Mouse (Mus musculus) G1E-ER4 (cell line): ENCODE data around the gene Hist1h2bc. TPM values are rescaled to one million over a fixed set of nuclear protein-coding genes. Genes with fewer than 3 reads are reported as not detected.

Experiments used
- GATA1 ChIP-seq: IDR thresholded peaks from one replicate; pipeline ENCODE4 v1.8.0; 2012; ENCODE audit warnings: low read length, inconsistent platforms
- polyA plus RNA-seq: library from polyadenylated mRNA; stranded (reverse); fragments of >175 nt; gene quantifications from 2 replicates; pipeline ENCODE4 v1.2.3, GENCODE M21; 2012

Hist1h2bc gene
- 16.7 and 25.9 TPM in 2 replicates for polyA plus RNA-seq

DNA sequence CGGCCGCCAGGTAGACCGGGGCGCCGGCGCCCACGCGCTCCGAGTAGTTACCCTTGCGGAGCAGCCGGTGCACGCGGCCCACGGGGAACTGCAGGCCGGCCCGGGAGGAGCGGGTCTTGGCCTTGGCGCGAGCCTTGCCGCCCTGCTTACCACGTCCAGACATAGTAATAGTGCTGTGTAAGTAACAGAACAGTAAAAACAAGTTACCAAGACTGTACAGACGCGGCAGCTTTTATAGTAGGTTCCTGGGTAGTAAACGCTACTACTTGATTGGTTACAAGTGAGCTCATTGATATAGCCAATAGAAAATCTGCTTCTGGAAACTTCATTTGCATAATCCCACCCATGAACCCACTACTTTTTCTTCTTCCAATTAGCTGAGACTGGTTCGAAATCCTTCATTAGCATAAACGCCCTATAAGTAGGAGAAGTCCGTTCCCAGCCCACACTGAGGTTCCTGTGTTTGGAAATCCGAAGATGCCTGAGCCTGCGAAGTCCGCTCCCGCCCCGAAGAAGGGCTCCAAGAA, at the start of gene Hist1h2bc, which contains the start of gene Hist1h2ac:
Gene Hist1h2bc, plus strand, starts transcription at position 445 of the 527 bp plus-strand sequence.
Gene Hist1h2ac, minus strand, starts transcription at position 194 of the 527 bp plus-strand sequence.
- no peak for TF ChIP-seq GATA1

DNA sequence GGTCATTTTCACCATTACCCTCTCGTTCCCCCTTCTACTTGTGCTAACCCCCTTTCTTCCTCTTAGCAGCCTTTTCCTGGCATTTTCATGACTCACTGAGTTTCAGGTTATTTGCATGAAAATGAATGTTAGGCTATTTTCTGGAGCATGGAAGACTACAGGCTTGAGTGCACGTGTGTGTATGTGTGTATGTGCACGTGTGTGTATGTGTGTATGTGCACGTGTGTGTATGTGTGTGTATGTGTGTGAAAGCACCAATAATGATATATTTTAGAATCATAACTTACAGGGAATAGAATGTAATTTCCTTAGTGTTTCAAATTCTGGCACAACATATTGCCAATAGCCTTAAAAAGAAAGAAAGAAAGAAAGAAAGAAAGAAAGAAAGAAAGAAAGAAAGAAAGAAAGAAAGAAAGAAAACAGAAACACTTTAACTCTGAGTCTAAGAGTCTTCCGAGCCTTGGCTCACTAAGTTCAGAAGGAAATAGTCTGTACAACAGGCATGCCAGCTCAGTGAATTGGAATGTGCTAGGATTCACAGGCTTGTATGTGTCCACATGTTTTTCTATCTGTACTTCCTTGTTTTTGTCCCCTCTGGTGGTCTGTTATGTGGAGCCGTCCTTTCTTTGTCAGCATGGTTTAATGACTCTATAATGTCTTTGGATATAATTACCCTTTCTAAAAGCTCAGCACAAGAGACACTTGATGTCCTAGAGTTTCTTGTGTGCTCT, 24.2 kb upstream of the Hist1h2bc start:
- TF ChIP-seq GATA1 = no peak

- no peak for TF ChIP-seq GATA1
Measured at GRCm38 (mm10) chr13:23662536-23662935, 21.5 kb upstream of the Hist1h2bc start.

DNA sequence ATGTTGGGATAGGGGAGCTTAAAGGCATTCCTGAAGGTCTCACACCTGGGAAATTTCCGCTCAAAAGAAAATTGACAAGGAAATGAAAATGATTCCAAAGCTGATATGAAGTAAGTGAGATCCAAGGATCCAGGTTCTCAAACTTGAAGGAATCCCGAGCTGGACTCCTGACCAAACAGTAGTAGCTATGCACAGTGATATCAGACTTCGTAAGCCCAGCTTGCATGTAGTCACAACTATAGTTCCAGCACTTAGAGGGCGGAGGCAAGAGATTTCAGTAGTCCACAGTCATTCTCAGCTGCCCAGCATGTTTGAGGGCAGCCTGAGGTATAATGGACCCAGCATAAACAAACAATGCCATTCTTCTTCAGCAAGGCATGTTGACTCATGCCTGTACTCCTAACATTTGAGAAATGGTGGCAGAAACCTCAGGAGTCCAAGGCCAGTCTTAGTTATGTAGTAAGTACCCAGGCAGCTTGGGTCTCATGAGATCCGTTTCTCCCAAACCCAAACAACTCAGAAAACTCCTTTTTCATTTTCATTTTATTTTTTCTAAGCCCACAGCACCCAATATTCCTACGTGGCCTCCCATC, 1.9 kb upstream of the Hist1h2bc start:
- TF ChIP-seq GATA1 = no peak

DNA sequence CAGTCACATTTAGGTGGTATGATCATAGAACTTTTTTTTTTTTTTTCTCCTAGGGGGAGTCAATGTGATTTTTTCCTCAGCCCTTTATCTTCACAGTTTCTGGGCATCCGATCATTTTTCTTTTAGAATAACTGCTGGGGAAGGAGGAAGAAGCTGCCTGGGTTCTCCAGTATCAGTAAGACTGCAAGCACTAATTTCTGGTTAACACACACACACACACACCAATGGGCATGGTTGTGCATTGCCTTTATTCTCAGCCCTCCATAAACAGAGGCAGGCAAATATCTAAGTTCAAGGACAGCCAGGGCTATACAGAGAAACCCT, 1.4 kb upstream of the Hist1h2bc start:
- no peak for TF ChIP-seq GATA1

DNA sequence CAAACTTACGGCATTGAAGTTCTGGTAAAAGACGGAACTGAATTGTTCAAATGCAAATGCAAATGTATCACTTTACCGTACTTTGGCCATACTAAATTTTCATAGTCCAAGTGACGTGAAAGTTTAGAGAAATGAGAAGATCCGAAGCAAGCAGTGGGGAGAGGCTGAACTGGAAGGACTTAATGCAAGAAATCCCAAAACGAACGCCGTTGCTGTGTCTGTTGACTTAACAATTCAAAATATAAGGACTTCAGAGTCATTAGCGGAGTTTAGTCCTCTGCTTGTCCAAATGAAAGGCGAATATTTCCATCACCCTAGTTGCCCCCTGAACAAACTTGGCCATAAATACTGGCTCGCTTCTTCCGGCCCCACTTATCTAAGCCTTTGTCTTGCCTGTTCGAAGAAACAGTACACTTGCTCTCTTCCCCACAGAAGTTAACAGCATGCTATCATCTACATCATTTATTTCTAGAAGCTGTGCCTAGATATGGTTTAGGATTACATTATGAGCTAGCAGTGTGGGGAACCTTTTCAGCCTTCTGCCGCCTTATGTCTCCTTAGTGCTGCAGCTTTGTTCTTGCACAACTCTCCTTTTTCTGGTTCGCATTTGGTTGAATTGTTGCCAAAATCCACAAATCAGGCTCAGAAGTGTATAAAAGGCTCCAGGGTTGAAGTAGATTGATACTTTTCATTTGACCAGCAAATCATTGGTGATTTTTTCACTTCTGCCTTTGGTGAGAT, 1.3 kb downstream of the Hist1h2bc start:
- no peak for TF ChIP-seq GATA1

GRCm38 (mm10) chr13:23685966-23686365, 2.0 kb downstream of the Hist1h2bc start:
- no peak for TF ChIP-seq GATA1

DNA sequence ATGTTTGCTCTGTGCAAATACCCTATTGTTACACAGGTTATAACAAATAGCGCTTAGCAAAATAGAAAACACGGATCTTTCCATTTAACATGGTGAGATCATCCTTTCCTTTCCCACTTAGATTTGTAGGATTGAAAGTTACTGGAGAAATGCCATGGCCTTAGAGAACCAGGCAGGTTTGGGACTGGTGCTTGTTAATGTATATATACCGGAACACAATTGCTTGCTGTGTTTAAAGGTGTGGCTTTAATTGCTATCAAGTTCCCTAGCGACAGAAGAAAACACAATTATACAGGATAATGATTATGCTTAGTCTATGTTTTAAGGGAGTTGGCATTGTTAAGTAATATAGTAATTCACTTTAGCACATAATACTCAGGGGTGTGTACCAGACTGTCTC, 3.2 kb downstream of the Hist1h2bc start:
- TF ChIP-seq GATA1 = no peak

GRCm38 (mm10) chr13:23687907-23688306, 3.9 kb downstream of the Hist1h2bc start:
- no peak for TF ChIP-seq GATA1

DNA sequence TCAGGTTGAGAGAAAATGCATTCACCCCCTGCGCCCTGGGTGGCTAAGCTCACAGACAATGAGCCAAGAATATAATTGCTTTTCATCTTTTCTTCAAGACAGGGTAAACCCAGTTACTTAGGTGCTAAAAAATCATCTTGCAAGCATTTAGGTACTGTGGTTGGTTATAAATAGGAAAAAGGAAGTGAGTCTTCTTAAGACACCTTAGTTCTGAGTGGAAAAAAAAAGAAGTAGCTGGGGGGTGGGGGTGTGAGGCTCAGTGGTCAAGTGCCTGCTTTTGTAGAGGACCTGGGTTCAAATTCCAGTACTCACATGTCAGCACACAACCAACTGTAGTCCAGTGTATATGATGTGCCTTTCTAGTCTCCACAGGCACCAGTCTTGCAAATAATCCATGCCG, 5.0 kb downstream of the Hist1h2bc start:
- TF ChIP-seq GATA1 = no peak

GRCm38 (mm10) chr13:23689459-23689858, 5.5 kb downstream of the Hist1h2bc start:
- no peak for TF ChIP-seq GATA1

DNA sequence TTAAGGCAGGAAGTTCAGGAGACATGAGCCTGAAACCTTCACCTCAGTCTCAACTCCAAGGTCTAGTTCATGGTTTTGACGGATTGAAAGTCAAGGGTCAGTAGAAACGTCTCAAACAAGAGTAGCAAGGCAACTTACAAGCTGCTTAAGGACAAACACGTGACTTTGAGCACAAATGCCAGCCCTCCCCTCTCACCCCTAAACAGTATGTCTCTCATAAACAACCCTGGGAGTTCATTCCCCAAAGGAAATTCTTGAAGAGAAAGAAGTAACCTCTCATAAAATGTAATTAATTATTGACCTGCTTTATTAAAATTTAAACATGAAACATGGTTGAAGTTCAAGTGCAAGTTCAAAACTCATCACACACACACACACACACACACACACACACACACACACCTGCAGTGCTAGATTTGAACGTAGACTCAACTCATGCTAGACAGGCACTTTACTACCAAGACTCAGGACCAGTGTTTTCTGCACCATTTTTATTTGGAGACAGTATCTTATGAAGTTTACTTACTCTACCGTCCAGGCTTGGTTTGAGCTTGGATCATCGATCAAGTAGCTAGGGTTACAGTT, 9.9 kb downstream of the Hist1h2bc start:
- no peak for TF ChIP-seq GATA1

DNA sequence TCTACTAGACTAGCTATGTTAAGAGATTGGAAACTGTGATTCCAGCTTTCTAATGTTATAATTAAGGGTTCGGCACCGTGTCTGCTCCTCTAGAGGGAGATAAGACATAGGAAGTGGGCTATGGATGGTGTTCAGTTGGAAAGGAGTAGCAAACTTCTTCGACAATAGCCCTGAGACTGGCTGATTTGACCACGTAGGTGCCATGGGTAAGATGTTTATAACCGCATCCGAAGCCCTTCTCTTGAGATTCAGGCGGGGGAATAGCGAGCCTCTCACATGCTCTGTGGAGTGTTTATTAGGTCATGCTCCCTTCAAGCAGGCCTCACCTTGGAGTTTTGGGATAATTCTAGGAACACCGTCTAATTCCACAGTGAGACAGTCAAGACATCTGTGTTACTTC, 11.0 kb downstream of the Hist1h2bc start:
- TF ChIP-seq GATA1 = no peak

DNA sequence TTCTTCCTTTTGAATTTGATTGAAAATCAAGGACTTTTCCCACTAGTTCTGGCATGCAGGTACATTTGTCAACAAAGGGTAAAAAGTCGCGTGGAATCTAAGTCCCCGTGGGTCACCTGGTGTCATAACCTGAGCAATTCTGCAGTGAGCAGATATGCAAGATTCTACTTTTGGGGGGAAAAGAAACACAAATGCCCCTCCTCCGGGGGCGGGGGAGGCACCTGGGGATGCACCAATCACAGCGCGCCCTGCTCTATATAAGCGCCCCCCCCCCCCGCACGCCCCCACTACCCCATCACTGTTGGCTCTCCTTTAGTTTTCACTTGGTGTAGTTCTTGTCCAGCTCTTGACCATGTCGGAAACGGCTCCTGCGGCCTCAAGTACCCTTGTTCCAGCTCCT, 11.5 kb downstream of the Hist1h2bc start, which contains the start of gene Hist1h1t:
Gene Hist1h1t, plus strand, starts transcription at position 301 of the 400 bp plus-strand sequence.
- TF ChIP-seq GATA1 = no peak

GRCm38 (mm10) chr13:23696061-23696474, 12.1 kb downstream of the Hist1h2bc start:
- TF ChIP-seq GATA1 = no peak
